Mouse (Mus musculus) hindbrain, embryonic 15.5 days (tissue): ENCODE results near the gene Slc25a4. TPM values are rescaled to one million over a fixed set of nuclear protein-coding genes. Genes with fewer than 3 reads are reported as not detected.

Source experiments
- ATAC-seq: fragments of 200-750 bp; cut with Nextera tagmentation; 2 replicates; pipeline ENCODE4 v1.8.0; 2017; ENCODE audit warnings: low read depth, moderate number of reproducible peaks, moderate TSS enrichment; ENCODE audit not compliant: low FRiP score
- H3K27ac ChIP-seq: fragments of 300-500 bp; sonication (generic); replicated peaks from 2 replicates; pipeline ENCODE4 v1.5.1; 2015; ENCODE audit warnings: mild to moderate bottlenecking, inconsistent platforms
- H3K27me3 ChIP-seq: fragments of 300-500 bp; sonication (generic); 2 replicates; pipeline ENCODE4 v1.6.1; 2015; ENCODE audit warnings: control low read depth, inconsistent platforms
- H3K36me3 ChIP-seq: fragments of 300-500 bp; sonication (generic); 2 replicates; pipeline ENCODE4 v1.6.1; 2015; ENCODE audit warnings: control low read depth, inconsistent platforms
- H3K4me1 ChIP-seq: fragments of 300-500 bp; sonication (generic); replicated peaks from 2 replicates; pipeline ENCODE4 v1.6.1; 2015; ENCODE audit warnings: control low read depth, inconsistent platforms
- H3K4me2 ChIP-seq: fragments of 300-500 bp; sonication (generic); 2 replicates; pipeline ENCODE4 v1.6.1; 2015; ENCODE audit warnings: moderate library complexity, mild to moderate bottlenecking, inconsistent platforms
- H3K4me3 ChIP-seq: fragments of 300-500 bp; sonication (generic); 2 replicates; pipeline ENCODE4 v1.5.1; 2015; ENCODE audit warnings: mild to moderate bottlenecking, inconsistent platforms
- H3K9ac ChIP-seq: fragments of 300-500 bp; sonication (generic); 2 replicates; pipeline ENCODE4 v1.6.1; 2015; ENCODE audit warnings: inconsistent platforms
- H3K9me3 ChIP-seq: fragments of 300-500 bp; sonication (generic); 2 replicates; pipeline ENCODE4 v1.6.1; 2016; ENCODE audit warnings: control low read depth, inconsistent platforms
- WGBS: fragments of 180-500 bp; shearing (Covaris S2); methylation state at CpG from one replicate; pipeline ENCODE4 v1.1.7; 2015; 5-methylcytosine and 5-hydroxymethylcytosine counted together
- polyA plus RNA-seq: library from polyadenylated mRNA; unstranded; fragments of >200 nt; fragmentation: Nextera tagmentation; extraction: Ambion mirVana; gene quantifications from 2 replicates; pipeline ENCODE4 v1.2.1, GENCODE M21; 2015

Slc25a4 gene
- polyA plus RNA-seq, 1 experiment from 2014 or later: 933 TPM

DNA sequence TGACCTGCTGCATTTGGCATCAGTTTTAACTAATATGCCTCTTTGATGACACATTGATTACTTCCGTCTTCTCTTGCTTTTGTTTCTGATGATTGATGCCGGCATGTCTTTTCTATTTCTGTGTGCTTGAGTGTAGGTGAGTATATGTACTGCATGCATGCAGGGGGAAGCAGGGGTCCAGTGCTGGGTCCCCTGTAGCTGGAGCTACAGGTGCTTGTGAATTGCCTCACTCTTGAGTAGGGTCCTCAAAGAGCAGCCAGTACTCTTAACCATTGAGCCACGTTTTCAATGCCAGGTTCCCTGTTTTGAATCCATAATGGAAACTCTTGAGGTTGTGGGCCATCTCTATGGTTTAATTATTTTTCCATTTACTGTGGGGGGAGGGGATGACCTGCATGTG, 6.8 kb downstream of the Slc25a4 start:
- Histone ChIP-seq H3K36me3 (peaks cover 60% of the 10 kb centered on the region), H3K4me2 (no peak overlapping the region), H3K27ac (no peak overlapping the region), H3K4me1 (peaks cover 28% of the 10 kb centered on the region), H3K9me3 (no peaks in the 10 kb centered on the region), H3K4me3 (no peak overlapping the region), H3K9ac (no peak overlapping the region), H3K27me3 (no peaks in the 10 kb centered on the region)
- 88% methylated on average over 3 of the region's 3 CpGs for WGBS
- no peak for ATAC-seq

DNA sequence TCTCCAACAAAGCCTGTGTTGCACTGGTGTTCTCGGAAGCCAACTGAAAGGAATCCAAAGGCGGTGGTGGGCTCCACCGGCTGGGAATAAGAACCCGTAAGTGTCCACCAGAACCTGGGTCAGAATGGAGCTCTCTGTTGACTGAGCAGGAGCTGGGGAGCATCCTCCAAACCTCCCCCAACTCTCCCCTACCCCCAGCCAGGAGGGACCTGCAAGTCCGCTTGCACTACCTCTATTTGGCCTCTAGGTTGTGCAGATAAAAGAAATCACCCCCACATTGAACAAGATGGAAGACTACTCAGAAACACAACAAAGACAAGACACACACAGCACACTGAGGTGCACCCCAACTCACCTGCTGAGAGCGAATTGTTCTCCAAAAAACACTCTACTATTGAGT, 8.7 kb downstream of the Slc25a4 start:
- H3K4me1 ChIP-seq: peaks cover 8% of the 10 kb centered on the region
- no peak overlapping the region for H3K9ac ChIP-seq
- no peak overlapping the region for H3K27ac ChIP-seq
- WGBS: 83% methylated on average over 6 of the region's 6 CpGs
- no peaks in the 10 kb centered on the region for H3K27me3 ChIP-seq
- ATAC-seq: no peak
- H3K9me3 ChIP-seq: no peaks in the 10 kb centered on the region
- no peak overlapping the region for H3K4me3 ChIP-seq
- no peak overlapping the region for H3K4me2 ChIP-seq
- H3K36me3 ChIP-seq: peaks cover 41% of the 10 kb centered on the region

GRCm38 (mm10) chr8:46197673-46198072, 13.4 kb downstream of the Slc25a4 start:
- Histone ChIP-seq H3K4me3 (no peak overlapping the region), H3K27ac (no peak overlapping the region), H3K36me3 (peaks cover 19% of the 10 kb centered on the region; the same call in 1 of the 2 replicates), H3K4me2 (no peak overlapping the region), H3K4me1 (no peaks in the 10 kb centered on the region), H3K9ac (no peak overlapping the region), H3K27me3 (no peaks in the 10 kb centered on the region), H3K9me3 (no peaks in the 10 kb centered on the region)
- WGBS: 91% methylated on average over 5 of the region's 5 CpGs
- ATAC-seq: no peak

- Histone ChIP-seq H3K4me1 (no peaks in the 10 kb centered on the region), H3K27me3 (no peaks in the 10 kb centered on the region), H3K9ac (no peak overlapping the region), H3K36me3 (peaks cover 23% of the 10 kb centered on the region; the same call in 1 of the 2 replicates), H3K9me3 (no peaks in the 10 kb centered on the region), H3K4me2 (no peak overlapping the region), H3K4me3 (no peak overlapping the region), H3K27ac (no peak overlapping the region)
- no peak for ATAC-seq
- 95% methylated on average over 3 of the region's 3 CpGs for WGBS
Observed at GRCm38 (mm10) chr8:46196877-46197276, 14.2 kb downstream of the Slc25a4 start.

DNA sequence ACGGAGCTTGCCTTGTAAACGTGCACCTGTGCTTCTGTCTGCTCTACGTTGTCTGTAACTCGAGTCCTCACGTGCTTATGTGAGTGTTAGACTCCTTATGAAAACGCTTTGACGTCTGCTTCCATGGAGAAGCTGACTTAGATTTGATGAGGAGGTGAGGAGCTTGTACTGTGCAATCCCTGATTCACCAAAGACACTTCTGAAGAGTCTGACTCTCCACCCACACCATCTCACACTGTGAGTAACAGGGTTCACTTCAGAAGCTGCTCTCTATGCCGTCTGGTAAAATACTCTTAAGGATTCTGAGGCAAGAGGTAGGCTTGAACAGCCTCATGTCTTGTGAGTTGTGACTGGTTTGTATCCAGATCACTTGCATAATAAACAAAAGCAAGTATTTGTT, 18.0 kb downstream of the Slc25a4 start:
- ATAC-seq: no peak
- H3K27ac ChIP-seq: no peak overlapping the region
- 92% methylated on average over 8 of the region's 8 CpGs for WGBS
- H3K9ac ChIP-seq: no peak overlapping the region
- H3K4me3 ChIP-seq: no peak overlapping the region
- no peak overlapping the region for H3K4me2 ChIP-seq
- H3K27me3 ChIP-seq: no peaks in the 10 kb centered on the region
- peaks cover 24% of the 10 kb centered on the region; the same call in 1 of the 2 replicates for H3K36me3 ChIP-seq
- H3K9me3 ChIP-seq: no peaks in the 10 kb centered on the region
- no peaks in the 10 kb centered on the region for H3K4me1 ChIP-seq

- H3K4me1 ChIP-seq: no peaks in the 10 kb centered on the region
- WGBS: 5% methylated on average over 2 of the region's 2 CpGs
- no peak for ATAC-seq
- no peak overlapping the region for H3K4me3 ChIP-seq
- no peak overlapping the region for H3K4me2 ChIP-seq
- no peak overlapping the region for H3K9ac ChIP-seq
- H3K27me3 ChIP-seq: no peaks in the 10 kb centered on the region
- 0 out of 2 replicates have a peak, but pooled peaks cover 10% of the 10 kb centered on the region for H3K36me3 ChIP-seq
- no peaks in the 10 kb centered on the region for H3K9me3 ChIP-seq
- no peak overlapping the region for H3K27ac ChIP-seq
Observed at GRCm38 (mm10) chr8:46185361-46185760, 25.7 kb downstream of the Slc25a4 start.

DNA sequence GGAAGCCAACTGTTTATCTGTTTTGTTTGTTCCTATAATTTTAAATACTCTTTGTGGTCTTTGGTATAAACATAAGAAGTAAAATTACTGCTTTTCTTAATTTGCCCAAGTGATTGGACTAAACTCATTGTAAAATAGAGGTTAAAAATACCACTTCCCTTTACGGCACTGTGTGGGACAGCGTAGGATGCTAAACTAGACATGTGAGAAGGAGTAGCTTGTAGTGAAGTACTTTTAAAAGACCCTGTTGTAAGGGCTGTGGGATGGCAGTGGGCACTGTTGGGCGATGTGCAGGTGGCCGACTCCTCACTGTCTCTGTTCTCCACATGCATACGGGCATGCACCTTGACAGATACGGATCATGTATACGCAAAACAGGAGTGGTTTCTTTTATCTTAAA, 30.9 kb downstream of the Slc25a4 start:
- no peak overlapping the region for H3K4me2 ChIP-seq
- H3K9ac ChIP-seq: no peak overlapping the region
- H3K27ac ChIP-seq: no peak overlapping the region
- 0 out of 2 replicates have a peak, but pooled peaks cover 7% of the 10 kb centered on the region for H3K36me3 ChIP-seq
- no peaks in the 10 kb centered on the region for H3K9me3 ChIP-seq
- no peaks in the 10 kb centered on the region for H3K4me1 ChIP-seq
- no peak overlapping the region for H3K4me3 ChIP-seq
- no peak for ATAC-seq
- no peaks in the 10 kb centered on the region for H3K27me3 ChIP-seq
- WGBS: 92% methylated on average over 7 of the region's 7 CpGs

DNA sequence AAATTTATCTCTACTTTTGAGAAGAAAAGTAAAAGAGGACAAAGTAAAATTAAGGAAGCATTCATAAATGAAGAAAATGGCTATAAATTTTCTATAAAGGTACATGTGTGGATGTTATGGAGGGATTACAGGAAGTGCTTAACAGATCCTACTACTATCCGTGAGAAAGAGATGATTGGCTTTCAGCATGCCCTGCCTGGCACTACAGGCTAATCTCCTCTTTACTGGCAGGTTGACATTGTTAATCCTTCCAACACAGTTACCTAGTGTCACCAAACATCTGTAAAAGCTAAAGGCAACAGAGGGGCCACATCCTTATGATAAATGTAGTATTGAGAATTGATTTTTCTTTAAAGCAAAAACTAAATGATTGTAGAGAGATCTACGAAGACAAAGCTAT, 37.4 kb downstream of the Slc25a4 start:
- H3K9me3 ChIP-seq: no peaks in the 10 kb centered on the region
- H3K27me3 ChIP-seq: no peaks in the 10 kb centered on the region
- no peak for ATAC-seq
- no peak overlapping the region for H3K9ac ChIP-seq
- peaks cover 19% of the 10 kb centered on the region for H3K36me3 ChIP-seq
- no peak overlapping the region for H3K4me3 ChIP-seq
- H3K4me1 ChIP-seq: no peaks in the 10 kb centered on the region
- 91% methylated on average over 2 of the region's 2 CpGs for WGBS
- H3K27ac ChIP-seq: no peak overlapping the region
- no peak overlapping the region for H3K4me2 ChIP-seq

GRCm38 (mm10) chr8:46163870-46164190, 47.3 kb downstream of the Slc25a4 start:
- Histone ChIP-seq H3K9me3 (no peaks in the 10 kb centered on the region), H3K27me3 (no peaks in the 10 kb centered on the region), H3K36me3 (no peaks in the 10 kb centered on the region), H3K4me2 (peak overlapping the region; percentile 77), H3K9ac (peak overlapping the region; percentile 71), H3K4me1 (peaks cover 24% of the 10 kb centered on the region), H3K27ac (peak overlapping the region; percentile 86), H3K4me3 (peak overlapping the region; percentile 55)
- no peak for ATAC-seq
- under 1% methylated on average over 22 of the region's 25 CpGs for WGBS

DNA sequence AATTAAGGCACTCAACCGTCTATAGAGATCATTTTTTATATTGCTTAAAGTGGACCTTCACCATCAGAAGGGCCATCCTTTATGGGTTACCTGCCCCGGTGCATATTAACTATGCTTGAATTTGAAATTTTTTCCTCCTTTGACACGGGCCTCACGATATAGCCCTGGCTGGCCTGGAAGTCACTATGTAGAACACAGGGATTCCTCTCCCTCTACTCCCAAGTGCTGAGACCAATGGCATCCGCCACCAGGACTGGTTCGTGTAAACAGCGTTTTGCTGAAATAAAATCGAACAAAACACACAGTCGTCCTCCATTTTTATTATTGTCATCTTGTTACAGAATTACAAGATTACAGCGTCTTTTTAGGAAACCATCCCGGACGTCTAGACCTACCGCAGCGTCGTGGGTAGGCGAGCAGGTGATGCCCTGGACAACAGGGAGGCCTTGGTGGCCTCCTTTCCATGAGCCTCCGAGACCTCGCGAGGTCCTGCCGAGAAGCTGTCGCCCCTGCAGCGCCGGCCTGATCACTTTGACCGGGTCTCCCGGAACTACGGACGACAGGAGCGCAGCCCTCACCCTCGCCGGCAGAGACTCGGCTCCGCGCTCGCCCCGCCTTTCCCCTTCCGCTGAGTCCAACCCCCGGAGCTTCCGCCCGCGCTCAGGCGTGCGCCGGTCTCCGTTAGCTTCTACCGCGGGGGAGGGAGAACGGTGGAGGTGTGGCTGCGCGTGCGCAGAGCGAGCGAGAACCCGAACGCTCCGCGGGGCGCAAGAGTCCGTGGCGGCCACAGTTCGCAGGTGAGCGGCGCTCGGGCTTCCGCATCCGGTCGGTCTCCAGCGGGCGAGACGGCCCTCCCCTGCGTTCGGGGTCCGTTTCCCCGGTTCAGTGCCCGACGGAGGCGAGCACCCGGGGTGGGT, 47.9 kb downstream of the Slc25a4 start:
- ATAC-seq: peak; percentile 98
- Histone ChIP-seq H3K27ac (peak overlapping the region; percentile 86), H3K4me2 (peak overlapping the region; percentile 77), H3K27me3 (no peaks in the 10 kb centered on the region), H3K9me3 (no peaks in the 10 kb centered on the region), H3K4me3 (peak overlapping the region; percentile 55), H3K4me1 (peaks cover 24% of the 10 kb centered on the region), H3K9ac (peak overlapping the region; percentile 71), H3K36me3 (no peaks in the 10 kb centered on the region)
- 2% methylated on average over 69 of the region's 77 CpGs for WGBS
